Mouse (Mus musculus): ENCODE measurements at regions not wholly inside any gene's neighbourhood (a gene's known extent, or its start where the extent isn't known, plus 50 kb on each side); places are given as distances from the start of the nearest gene placed in this dataset.

DNA sequence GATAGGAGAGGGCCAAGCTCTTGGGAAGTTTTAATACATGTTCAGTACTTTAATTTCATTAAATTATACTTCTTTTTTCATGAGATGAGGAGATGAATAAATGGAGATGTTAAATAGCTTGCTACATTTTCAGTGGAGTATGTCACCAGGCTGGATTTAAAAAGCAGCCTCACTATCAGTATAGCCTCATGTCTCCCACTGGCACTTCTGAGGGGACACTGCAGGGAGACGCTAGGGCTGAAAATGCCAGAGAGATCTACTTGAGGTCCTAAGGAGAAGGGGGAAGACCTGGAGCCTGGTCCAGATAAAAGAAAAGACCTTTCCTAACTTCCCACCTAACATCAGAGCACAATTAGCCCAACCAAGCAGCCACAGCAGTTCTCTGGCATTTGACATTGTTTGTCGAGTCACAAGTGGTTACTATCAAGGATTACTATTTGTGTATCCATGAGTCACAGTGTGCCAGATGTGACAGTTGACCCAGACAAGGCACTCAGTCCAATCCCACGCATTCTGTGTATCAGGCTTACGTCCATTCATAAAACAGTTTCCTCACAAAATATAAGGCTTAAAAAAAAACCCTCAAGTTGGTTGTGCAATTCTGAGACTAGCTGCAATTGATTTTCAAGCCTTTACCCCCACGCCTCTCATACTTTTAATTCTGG lies 703.8 kb downstream of the Inhba start:
- 63% methylated on average over 5 of the region's 5 CpGs for WGBS

GRCm38 (mm10) chr13:16716340-16716739 lies 704.7 kb downstream of the Inhba start:
- Histone ChIP-seq H3K4me1 (peaks cover 15% of the 10 kb centered on the region), H3K27ac (replicated peaks) (0 out of 2 replicates have a peak overlapping the region, but pooled peaks have one; percentile 14), H3K9me3 (no peaks in the 10 kb centered on the region), H3K36me3 (replicated peaks) (no peaks in the 10 kb centered on the region), H3K27me3 (replicated peaks; ENCODE audit: low read depth, poor library complexity, severe bottlenecking) (no peaks in the 10 kb centered on the region), H3K4me3 (no peak overlapping the region)
- WGBS, result 60% methylated on average over 6 of the region's 6 CpGs
- DNase-seq (ENCODE audit: low spot score), result no peak

More for the DNA sequence above, 703.8 kb downstream of the Inhba start:
- no peak overlapping the region for H3K4me3 ChIP-seq
- H3K27me3 ChIP-seq (replicated peaks; ENCODE audit: low read depth, poor library complexity, severe bottlenecking), result no peaks in the 10 kb centered on the region
- no peaks in the 10 kb centered on the region for H3K9me3 ChIP-seq
- DNase-seq (ENCODE audit: low spot score), result no peak
- H3K36me3 ChIP-seq (replicated peaks), result no peaks in the 10 kb centered on the region
- H3K27ac ChIP-seq (replicated peaks), result no peak overlapping the region
- peaks cover 15% of the 10 kb centered on the region for H3K4me1 ChIP-seq

GRCm38 (mm10) chr13:16716796-16717749 lies 705.4 kb downstream of the Inhba start:
- Histone ChIP-seq H3K9me3 (no peaks in the 10 kb centered on the region), H3K4me3 (no peak overlapping the region), H3K36me3 (replicated peaks) (no peaks in the 10 kb centered on the region), H3K4me1 (peaks cover 15% of the 10 kb centered on the region), H3K27me3 (replicated peaks; ENCODE audit: low read depth, poor library complexity, severe bottlenecking) (no peaks in the 10 kb centered on the region), H3K27ac (replicated peaks) (no peak overlapping the region)
- DNase-seq (ENCODE audit: low spot score), result no peak
- WGBS, result 71% methylated on average over 5 of the region's 5 CpGs

DNA sequence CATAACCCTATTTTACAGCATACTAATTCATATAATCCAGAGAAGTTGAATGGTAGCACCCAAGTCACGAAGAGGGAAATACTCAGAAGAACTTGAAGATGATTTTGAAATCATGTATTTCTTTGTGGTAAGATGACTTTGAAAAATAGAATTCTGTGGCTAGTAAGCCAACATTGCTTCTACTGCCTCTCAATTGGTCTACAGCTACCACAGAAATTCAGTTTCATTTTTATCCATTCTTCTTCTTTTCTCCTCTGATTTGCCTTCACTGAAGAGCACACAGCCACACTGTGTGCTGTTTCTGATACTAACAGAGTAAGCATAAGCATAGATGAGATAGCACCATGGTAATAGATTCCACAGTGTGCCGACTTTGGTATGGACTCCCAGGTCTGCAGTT lies 708.4 kb downstream of the Inhba start:
- H3K27me3 ChIP-seq (replicated peaks; ENCODE audit: low read depth, poor library complexity, severe bottlenecking), result no peaks in the 10 kb centered on the region
- no peaks in the 10 kb centered on the region for H3K36me3 ChIP-seq (replicated peaks)
- no peak overlapping the region for H3K4me3 ChIP-seq
- H3K9me3 ChIP-seq, result no peaks in the 10 kb centered on the region
- no peak for DNase-seq (ENCODE audit: low spot score)
- 89% methylated on average over 2 of the region's 2 CpGs for WGBS
- no peak overlapping the region for H3K27ac ChIP-seq (replicated peaks)
- peaks cover 15% of the 10 kb centered on the region for H3K4me1 ChIP-seq

- no peak overlapping the region for H3K27ac ChIP-seq (replicated peaks)
- 85% methylated on average over 5 of the region's 5 CpGs for WGBS
Observed at GRCm38 (mm10) chr13:16725350-16725749, 713.7 kb downstream of the Inhba start.

DNA sequence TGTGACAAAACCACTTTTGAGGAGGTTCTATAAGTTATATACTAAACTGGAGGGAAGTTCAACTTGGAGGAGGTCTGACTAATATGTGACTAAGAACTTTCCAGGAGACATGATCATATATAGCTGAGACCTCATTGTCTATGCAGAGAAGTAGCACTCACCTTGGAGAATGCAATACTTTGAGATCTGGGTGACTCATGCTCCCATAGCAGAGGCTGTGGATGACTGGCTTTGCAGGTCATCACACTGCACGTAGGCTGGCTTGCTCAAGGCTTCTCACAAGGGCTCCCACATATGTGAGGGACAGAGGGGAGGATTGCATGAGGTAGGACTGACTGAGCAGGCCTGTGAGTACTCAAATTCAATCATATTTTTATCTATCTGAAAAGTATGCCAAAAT lies 726.7 kb downstream of the Inhba start:
- Histone ChIP-seq H3K27ac (replicated peaks) (no peak overlapping the region), H3K4me3 (no peak overlapping the region), H3K4me1 (no peaks in the 10 kb centered on the region), H3K36me3 (replicated peaks) (no peaks in the 10 kb centered on the region), H3K9me3 (no peaks in the 10 kb centered on the region), H3K27me3 (replicated peaks; ENCODE audit: low read depth, poor library complexity, severe bottlenecking) (no peaks in the 10 kb centered on the region)
- no peak for DNase-seq (ENCODE audit: low spot score)
- WGBS, result 75% methylated on average over 1 of the region's 1 CpGs

More at GRCm38 (mm10) chr13:16725350-16725749, 713.7 kb downstream of the Inhba start:
- H3K4me3 ChIP-seq, result no peak overlapping the region
- no peaks in the 10 kb centered on the region for H3K27me3 ChIP-seq (replicated peaks; ENCODE audit: low read depth, poor library complexity, severe bottlenecking)
- DNase-seq (ENCODE audit: low spot score), result no peak
- no peaks in the 10 kb centered on the region for H3K4me1 ChIP-seq
- H3K36me3 ChIP-seq (replicated peaks), result no peaks in the 10 kb centered on the region
- no peaks in the 10 kb centered on the region for H3K9me3 ChIP-seq

- no peaks in the 10 kb centered on the region for H3K36me3 ChIP-seq (replicated peaks)
- WGBS, result 90% methylated on average over 3 of the region's 3 CpGs
- H3K27me3 ChIP-seq (replicated peaks; ENCODE audit: low read depth, poor library complexity, severe bottlenecking), result no peaks in the 10 kb centered on the region
- H3K4me3 ChIP-seq, result no peak overlapping the region
- no peaks in the 10 kb centered on the region for H3K9me3 ChIP-seq
- no peak overlapping the region for H3K27ac ChIP-seq (replicated peaks)
- H3K4me1 ChIP-seq, result no peaks in the 10 kb centered on the region
- DNase-seq (ENCODE audit: low spot score), result no peak
Observed at GRCm38 (mm10) chr13:16739563-16739962, 727.9 kb downstream of the Inhba start.

DNA sequence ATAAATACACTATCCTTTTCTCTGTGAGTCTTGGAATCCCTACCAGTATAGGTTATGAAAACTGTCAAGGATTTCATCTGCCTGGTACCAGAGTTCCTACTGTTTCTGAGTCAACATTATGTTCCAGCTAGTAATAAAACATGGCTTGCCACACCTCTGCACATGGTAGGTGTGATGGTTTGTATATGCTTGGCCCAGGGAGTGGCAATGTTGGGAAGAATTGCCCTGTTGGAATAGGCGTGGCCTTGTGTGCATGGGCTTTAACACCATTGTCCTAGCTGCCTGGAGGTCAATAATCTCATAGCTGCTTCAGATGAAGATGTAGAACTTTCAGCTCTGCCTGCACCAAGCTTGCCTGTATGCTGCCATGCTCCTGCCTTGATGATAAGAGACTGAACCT lies 732.6 kb downstream of the Inhba start:
- no peak overlapping the region for H3K4me3 ChIP-seq
- H3K27ac ChIP-seq (replicated peaks), result no peak overlapping the region
- no peaks in the 10 kb centered on the region for H3K4me1 ChIP-seq
- no peak for DNase-seq (ENCODE audit: low spot score)
- no peaks in the 10 kb centered on the region for H3K9me3 ChIP-seq
- WGBS, result 88% methylated on average over 1 of the region's 1 CpGs
- no peaks in the 10 kb centered on the region for H3K27me3 ChIP-seq (replicated peaks; ENCODE audit: low read depth, poor library complexity, severe bottlenecking)
- no peaks in the 10 kb centered on the region for H3K36me3 ChIP-seq (replicated peaks)

DNA sequence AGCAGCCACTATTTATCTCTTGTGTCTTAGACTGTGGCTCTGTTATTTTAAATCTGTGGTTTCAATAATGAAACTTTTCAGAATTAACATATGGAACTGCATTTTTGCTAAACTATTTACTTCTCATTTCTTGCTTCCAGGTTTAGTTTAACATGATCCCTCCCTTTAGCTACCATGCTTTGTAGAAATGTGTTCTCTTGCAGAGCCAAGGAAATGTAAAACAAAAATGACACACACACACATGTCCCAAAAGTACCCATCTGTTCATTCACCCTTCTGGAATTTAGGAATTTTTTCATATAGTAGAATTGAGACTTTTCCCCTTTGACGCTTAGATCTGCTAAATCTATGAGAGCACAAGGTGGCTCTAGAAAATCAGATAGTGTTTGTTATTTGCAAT lies 734.0 kb downstream of the Inhba start:
- no peak overlapping the region for H3K4me3 ChIP-seq
- H3K27me3 ChIP-seq (replicated peaks; ENCODE audit: low read depth, poor library complexity, severe bottlenecking), result no peaks in the 10 kb centered on the region
- WGBS, result 92% methylated on average over 1 of the region's 1 CpGs

GRCm38 (mm10) chr13:16746451-16746850 lies 734.8 kb downstream of the Inhba start:
- DNase-seq (ENCODE audit: low spot score), result no peak
- Histone ChIP-seq H3K4me1 (no peaks in the 10 kb centered on the region), H3K27me3 (replicated peaks; ENCODE audit: low read depth, poor library complexity, severe bottlenecking) (no peaks in the 10 kb centered on the region), H3K27ac (replicated peaks) (no peak overlapping the region), H3K36me3 (replicated peaks) (no peaks in the 10 kb centered on the region), H3K9me3 (no peaks in the 10 kb centered on the region), H3K4me3 (no peak overlapping the region)
- 92% methylated on average over 1 of the region's 1 CpGs for WGBS

More for the DNA sequence above, 734.0 kb downstream of the Inhba start:
- DNase-seq (ENCODE audit: low spot score), result no peak
- Histone ChIP-seq H3K4me1 (no peaks in the 10 kb centered on the region), H3K27ac (replicated peaks) (no peak overlapping the region), H3K9me3 (no peaks in the 10 kb centered on the region), H3K36me3 (replicated peaks) (no peaks in the 10 kb centered on the region)

GRCm38 (mm10) chr13:16756264-16756663 lies 744.6 kb downstream of the Inhba start:
- Histone ChIP-seq H3K27ac (replicated peaks) (no peak overlapping the region), H3K4me1 (no peaks in the 10 kb centered on the region), H3K36me3 (replicated peaks) (no peaks in the 10 kb centered on the region), H3K4me3 (no peak overlapping the region), H3K27me3 (replicated peaks; ENCODE audit: low read depth, poor library complexity, severe bottlenecking) (no peaks in the 10 kb centered on the region), H3K9me3 (no peaks in the 10 kb centered on the region)
- no peak for DNase-seq (ENCODE audit: low spot score)
- WGBS, result 54% methylated on average over 3 of the region's 3 CpGs

DNA sequence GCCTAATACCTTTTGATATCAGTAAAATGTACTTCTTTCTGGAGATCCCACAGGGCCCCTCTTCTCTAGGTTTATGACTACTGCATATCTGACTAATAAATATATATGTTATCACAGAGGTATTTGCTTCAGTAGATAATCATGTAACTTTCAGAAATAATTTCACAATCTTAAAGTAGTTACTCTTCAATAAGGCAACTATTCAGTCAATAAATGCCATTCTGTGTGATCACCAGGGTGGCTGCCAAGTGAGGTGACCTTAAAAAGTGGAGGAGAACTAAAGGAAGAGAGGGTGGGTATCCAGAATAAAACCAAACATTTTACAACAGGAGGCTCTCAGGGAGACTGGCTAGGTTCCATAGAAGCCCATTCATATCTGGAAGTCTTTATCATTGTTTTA lies 748.4 kb downstream of the Inhba start:
- no peaks in the 10 kb centered on the region for H3K9me3 ChIP-seq
- H3K27me3 ChIP-seq (replicated peaks; ENCODE audit: low read depth, poor library complexity, severe bottlenecking), result no peaks in the 10 kb centered on the region
- H3K4me1 ChIP-seq, result peaks cover 8% of the 10 kb centered on the region
- H3K36me3 ChIP-seq (replicated peaks), result no peaks in the 10 kb centered on the region
- DNase-seq (ENCODE audit: low spot score), result no peak
- H3K4me3 ChIP-seq, result no peak overlapping the region
- no peak overlapping the region for H3K27ac ChIP-seq (replicated peaks)

GRCm38 (mm10) chr13:16761415-16761814 lies 749.8 kb downstream of the Inhba start:
- no peaks in the 10 kb centered on the region for H3K9me3 ChIP-seq

More at GRCm38 (mm10) chr13:16761415-16761814, 749.8 kb downstream of the Inhba start:
- peaks cover 8% of the 10 kb centered on the region for H3K4me1 ChIP-seq
- no peak for DNase-seq (ENCODE audit: low spot score)
- no peak overlapping the region for H3K4me3 ChIP-seq
- H3K36me3 ChIP-seq (replicated peaks), result no peaks in the 10 kb centered on the region
- no peak overlapping the region for H3K27ac ChIP-seq (replicated peaks)
- 83% methylated on average over 4 of the region's 4 CpGs for WGBS
- no peaks in the 10 kb centered on the region for H3K27me3 ChIP-seq (replicated peaks; ENCODE audit: low read depth, poor library complexity, severe bottlenecking)

Measured in embryonic facial prominence, embryonic 10.5 days (tissue).